Mouse (Mus musculus) adrenal gland, postnatal 25 days (tissue): Measurements from ENCODE around the gene Acaa1a. TPM values are rescaled to one million over a fixed set of nuclear protein-coding genes. Genes with fewer than 3 reads are reported as not detected.

Source experiments
- DNase-seq: peaks from one replicate; pipeline ENCODE4 v3.0.0; 2021; ENCODE audit warnings: mixed read lengths
- total RNA-seq: library from RNA; stranded (reverse); gene quantifications from 2 replicates; pipeline ENCODE4 v1.2.3, GENCODE M21; 2021

The Acaa1a gene
- total RNA-seq, 1 experiment from 2014 or later = 138 TPM

- DNase-seq = no peak
These were observed 55.3 kb downstream of the Acaa1a start for GRCm38 (mm10) chr9:119394808-119395207.

Other genes starting within 250 kb of the Acaa1a start
- 6.9 and 11.1 TPM in 2 replicates for gene Plcd1, start 246.2 kb upstream of the Acaa1a start, total RNA-seq
- gene Dlec1, start 237.2 kb upstream of the Acaa1a start, total RNA-seq = 1.1 and 3.0 TPM in 2 replicates
- 10.8 and 12.1 TPM in 2 replicates for gene Acaa1b, start 182.6 kb upstream of the Acaa1a start, total RNA-seq
- not detected in 2 replicates for gene Gm47289, start 180.5 kb upstream of the Acaa1a start, total RNA-seq
- gene Slc22a13, start 130.6 kb upstream of the Acaa1a start, total RNA-seq = not detected in 2 replicates
- 33.7 and 37.5 TPM in 2 replicates for gene Oxsr1, start 17.2 kb upstream of the Acaa1a start, total RNA-seq
- gene Myd88, start 1.7 kb downstream of the Acaa1a start, total RNA-seq = 23.7 and 32.1 TPM in 2 replicates
- 1.3 and 2.6 TPM in 2 replicates for gene Xylb, start 17.7 kb downstream of the Acaa1a start, total RNA-seq
- gene Slc22a14, start 25.9 kb downstream of the Acaa1a start, total RNA-seq = not detected in 2 replicates
- 10.2 and 10.5 TPM in 2 replicates for gene Acvr2b, start 62.4 kb downstream of the Acaa1a start, total RNA-seq
- 4.6 and 5.1 TPM in 2 replicates for gene Exog, start 105.3 kb downstream of the Acaa1a start, total RNA-seq
- 0.06 TPM in 1 of 2 replicates, not detected in the other for gene Scn5a, start 239.3 kb downstream of the Acaa1a start, total RNA-seq